Mouse (Mus musculus): ENCODE measurements around the gene Bend4. TPM values are rescaled to one million over a fixed set of nuclear protein-coding genes. Genes with fewer than 3 reads are reported as not detected.

The Bend4 gene
- total and polyA plus RNA-seq, 2 experiments: 0.17 to 0.55 TPM

DNA sequence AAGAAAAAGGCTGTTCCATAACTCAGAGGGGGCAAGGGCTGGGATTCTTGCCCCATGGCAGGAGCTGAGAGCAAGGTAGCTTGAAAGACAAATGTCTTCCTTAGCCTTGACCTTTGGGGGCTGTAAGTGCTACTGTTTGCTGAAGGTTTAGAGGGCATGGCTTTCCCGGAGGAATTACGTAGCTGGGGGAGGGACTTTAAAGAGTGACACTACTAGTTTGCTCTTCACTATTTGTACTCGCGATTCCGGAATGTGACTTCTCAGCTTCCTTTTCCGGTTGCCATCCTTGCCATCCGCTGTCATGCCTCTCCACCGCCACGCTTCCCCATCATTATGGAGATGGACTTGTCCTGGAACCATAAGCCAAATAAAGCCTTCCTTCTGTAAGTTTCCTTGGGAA is 35.5 kb upstream of the Bend4 start:
- 75% methylated on average over 9 of the region's 9 CpGs for WGBS
- TF ChIP-seq CTCF (IDR thresholded peaks at IDR 0.05; ENCODE audit: low read depth, low read length) (no peak), POLR2A (IDR thresholded peaks at IDR 0.05; ENCODE audit: extremely low read depth, insufficient read depth, low read length) (no peak)
- Histone ChIP-seq H3K4me1 (ENCODE audit: control insufficient read depth, insufficient read depth, low read length) (no peaks in the 10 kb centered on the region), H3K9ac (ENCODE audit: low read depth, low read length) (no peak overlapping the region), H3K27me3 (ENCODE audit: control insufficient read depth, insufficient read depth, low read length) (no peaks in the 10 kb centered on the region), H3K79me2 (ENCODE audit: control insufficient read depth, insufficient read depth, low read length) (no peaks in the 10 kb centered on the region), H3K36me3 (ENCODE audit: control insufficient read depth, insufficient read depth, low read length) (no peaks in the 10 kb centered on the region), H3K27ac (replicated peaks; ENCODE audit: insufficient read depth, low read depth, low read length) (no peak overlapping the region), H3K4me3 (ENCODE audit: insufficient read depth, low read depth, low read length) (no peak overlapping the region)
- no peak for DNase-seq (ENCODE audit: extremely low read depth, low read depth, low spot score)

DNA sequence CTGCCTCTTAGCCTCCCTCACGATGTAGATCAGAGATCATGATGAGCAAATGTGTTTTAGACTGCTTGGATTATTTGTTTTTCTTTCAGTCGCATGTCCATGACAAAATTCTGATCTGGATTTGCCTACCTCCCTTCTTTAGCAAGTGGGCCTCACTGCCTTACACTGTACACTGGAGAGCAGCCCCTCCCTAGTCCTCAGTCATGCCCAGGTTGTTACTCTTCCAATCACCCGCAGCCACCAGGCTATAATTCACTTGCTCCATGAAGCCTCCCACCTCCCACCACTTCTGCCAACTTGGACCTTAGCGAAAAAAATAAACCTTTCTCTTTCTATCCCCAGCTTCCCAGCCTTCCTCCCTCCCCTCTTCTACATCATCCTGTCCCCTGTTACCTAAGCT is 34.2 kb upstream of the Bend4 start:
- no peaks in the 10 kb centered on the region for H3K36me3 ChIP-seq (ENCODE audit: control insufficient read depth, insufficient read depth, low read length)
- no peaks in the 10 kb centered on the region for H3K4me1 ChIP-seq (ENCODE audit: control insufficient read depth, insufficient read depth, low read length)
- TF ChIP-seq POLR2A (IDR thresholded peaks at IDR 0.05; ENCODE audit: extremely low read depth, insufficient read depth, low read length): no peak
- no peak for TF ChIP-seq CTCF (IDR thresholded peaks at IDR 0.05; ENCODE audit: low read depth, low read length)
- H3K79me2 ChIP-seq (ENCODE audit: control insufficient read depth, insufficient read depth, low read length): no peaks in the 10 kb centered on the region
- DNase-seq (ENCODE audit: extremely low read depth, low read depth, low spot score): no peak
- H3K4me3 ChIP-seq (ENCODE audit: insufficient read depth, low read depth, low read length): no peak overlapping the region
- H3K27ac ChIP-seq (replicated peaks; ENCODE audit: insufficient read depth, low read depth, low read length): no peak overlapping the region
- H3K27me3 ChIP-seq (ENCODE audit: control insufficient read depth, insufficient read depth, low read length): no peaks in the 10 kb centered on the region
- H3K9ac ChIP-seq (ENCODE audit: low read depth, low read length): no peak overlapping the region
- WGBS: 75% methylated on average over 4 of the region's 4 CpGs

DNA sequence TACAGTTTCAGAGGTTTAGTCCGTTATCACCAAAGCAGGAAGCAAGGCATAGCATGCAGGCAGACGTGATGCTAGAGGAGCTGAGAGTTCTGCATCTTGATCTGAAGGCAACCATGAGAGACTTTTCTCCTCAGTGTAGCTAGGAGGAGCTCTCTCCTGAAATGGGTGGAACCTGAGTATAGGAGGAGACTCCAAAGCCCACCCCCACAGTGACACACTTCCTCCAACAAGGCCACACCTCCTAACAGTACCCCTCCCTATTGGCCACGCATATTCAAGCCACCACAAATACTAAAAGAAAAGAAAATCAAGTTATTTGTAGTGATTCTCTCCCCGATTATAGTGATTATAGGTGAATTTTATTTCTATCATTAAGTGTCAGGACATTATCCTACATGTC is 28.7 kb upstream of the Bend4 start:
- WGBS: 85% methylated on average over 4 of the region's 4 CpGs
- Histone ChIP-seq H3K27me3 (ENCODE audit: control insufficient read depth, insufficient read depth, low read length) (no peaks in the 10 kb centered on the region), H3K36me3 (ENCODE audit: control insufficient read depth, insufficient read depth, low read length) (no peaks in the 10 kb centered on the region), H3K9ac (ENCODE audit: low read depth, low read length) (no peak overlapping the region), H3K4me1 (ENCODE audit: control insufficient read depth, insufficient read depth, low read length) (no peaks in the 10 kb centered on the region), H3K27ac (replicated peaks; ENCODE audit: insufficient read depth, low read depth, low read length) (no peak overlapping the region), H3K4me3 (ENCODE audit: insufficient read depth, low read depth, low read length) (no peak overlapping the region), H3K79me2 (ENCODE audit: control insufficient read depth, insufficient read depth, low read length) (no peaks in the 10 kb centered on the region)
- DNase-seq (ENCODE audit: extremely low read depth, low read depth, low spot score): no peak
- TF ChIP-seq CTCF (IDR thresholded peaks at IDR 0.05; ENCODE audit: low read depth, low read length) (no peak), POLR2A (IDR thresholded peaks at IDR 0.05; ENCODE audit: extremely low read depth, insufficient read depth, low read length) (no peak)

DNA sequence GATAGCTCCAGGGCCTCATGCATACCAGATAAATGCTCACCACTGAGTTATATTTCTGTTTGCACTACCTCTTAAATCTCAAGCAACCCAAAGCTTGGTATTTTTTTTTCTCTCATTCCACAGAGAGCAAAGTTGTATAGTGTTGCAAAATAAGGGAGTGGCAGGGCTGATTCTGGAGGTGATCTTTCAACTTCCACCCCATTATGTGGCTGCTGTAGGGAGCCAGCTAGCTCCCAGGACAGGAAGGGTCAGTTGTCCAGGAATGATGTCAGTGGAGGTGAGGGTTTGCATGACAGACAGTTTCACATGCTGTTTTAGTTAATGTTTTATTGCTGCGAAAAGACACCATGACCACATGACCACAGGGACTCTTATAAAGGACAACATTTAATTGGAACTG is 26.2 kb upstream of the Bend4 start:
- TF ChIP-seq POLR2A (IDR thresholded peaks at IDR 0.05; ENCODE audit: extremely low read depth, insufficient read depth, low read length) (no peak), CTCF (IDR thresholded peaks at IDR 0.05; ENCODE audit: low read depth, low read length) (no peak)
- 77% methylated on average over 1 of the region's 1 CpGs for WGBS
- H3K9ac ChIP-seq (ENCODE audit: low read depth, low read length): no peak overlapping the region
- no peaks in the 10 kb centered on the region for H3K36me3 ChIP-seq (ENCODE audit: control insufficient read depth, insufficient read depth, low read length)
- H3K27me3 ChIP-seq (ENCODE audit: control insufficient read depth, insufficient read depth, low read length): no peaks in the 10 kb centered on the region
- H3K27ac ChIP-seq (replicated peaks; ENCODE audit: insufficient read depth, low read depth, low read length): no peak overlapping the region
- H3K4me1 ChIP-seq (ENCODE audit: control insufficient read depth, insufficient read depth, low read length): no peaks in the 10 kb centered on the region
- H3K79me2 ChIP-seq (ENCODE audit: control insufficient read depth, insufficient read depth, low read length): no peaks in the 10 kb centered on the region
- no peak for DNase-seq (ENCODE audit: extremely low read depth, low read depth, low spot score)
- no peak overlapping the region for H3K4me3 ChIP-seq (ENCODE audit: insufficient read depth, low read depth, low read length)

DNA sequence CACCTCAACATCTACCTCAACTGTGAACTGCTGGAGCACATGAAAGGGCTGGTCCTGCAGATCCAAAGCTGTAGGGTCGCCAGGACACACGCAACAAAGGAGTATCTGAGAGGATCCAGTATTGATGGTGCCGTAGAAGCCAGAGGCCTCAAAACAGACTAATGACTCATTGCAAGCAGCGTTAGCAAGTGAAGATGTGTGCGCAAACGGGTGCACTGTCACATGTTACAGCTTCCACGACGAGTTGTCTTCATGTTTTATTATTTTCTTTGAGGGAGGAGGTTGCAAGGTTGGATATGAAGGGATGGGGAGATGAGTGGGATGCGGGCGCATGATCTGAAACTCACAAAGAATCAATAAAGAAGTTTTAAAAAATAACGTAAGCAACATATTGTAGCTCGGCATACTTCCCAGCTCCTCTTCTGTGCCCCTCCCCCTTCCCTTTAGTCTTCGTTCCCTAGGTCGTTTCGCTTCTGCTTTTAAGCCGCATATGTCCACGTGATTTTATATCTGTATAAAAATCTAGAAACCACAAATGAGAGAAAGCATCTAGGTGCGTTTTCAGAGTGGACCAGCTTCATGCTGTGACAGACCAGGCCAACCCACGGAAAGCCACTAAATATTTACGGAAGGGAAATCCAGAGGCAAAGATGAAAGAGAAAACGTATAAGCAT is 22.0 kb upstream of the Bend4 start:
- 82% methylated on average over 21 of the region's 21 CpGs for WGBS
- DNase-seq (ENCODE audit: extremely low read depth, low read depth, low spot score): no peak
- Histone ChIP-seq H3K36me3 (ENCODE audit: control insufficient read depth, insufficient read depth, low read length) (no peaks in the 10 kb centered on the region), H3K9ac (ENCODE audit: low read depth, low read length) (no peak overlapping the region), H3K27me3 (ENCODE audit: control insufficient read depth, insufficient read depth, low read length) (no peaks in the 10 kb centered on the region), H3K4me1 (ENCODE audit: control insufficient read depth, insufficient read depth, low read length) (peaks cover 2% of the 10 kb centered on the region; the same call in 1 of the 2 replicates), H3K4me3 (ENCODE audit: insufficient read depth, low read depth, low read length) (no peak overlapping the region), H3K79me2 (ENCODE audit: control insufficient read depth, insufficient read depth, low read length) (no peaks in the 10 kb centered on the region), H3K27ac (replicated peaks; ENCODE audit: insufficient read depth, low read depth, low read length) (no peak overlapping the region)
- TF ChIP-seq CTCF (IDR thresholded peaks at IDR 0.05; ENCODE audit: low read depth, low read length): no peak
- TF ChIP-seq POLR2A (IDR thresholded peaks at IDR 0.05; ENCODE audit: extremely low read depth, insufficient read depth, low read length): no peak

DNA sequence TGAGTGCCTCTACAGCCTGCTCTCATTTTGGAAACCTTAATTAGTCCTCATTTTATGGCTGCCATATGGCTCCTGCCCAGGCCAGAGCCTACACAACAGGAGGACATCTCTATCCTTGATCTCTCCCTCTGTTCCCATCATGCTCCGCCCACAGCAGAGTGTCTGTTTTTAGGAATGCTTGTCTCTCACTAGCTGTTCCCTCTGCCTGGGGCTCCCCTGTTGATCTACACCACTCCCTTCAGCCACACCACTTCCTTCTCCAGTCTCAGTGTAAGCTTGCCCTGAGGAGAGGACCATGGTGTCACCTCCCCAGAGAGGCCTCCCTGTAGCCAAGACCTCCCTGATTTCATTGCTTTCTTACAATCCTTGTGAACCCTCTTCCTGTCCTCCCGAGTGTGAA is 18.4 kb upstream of the Bend4 start:
- DNase-seq (ENCODE audit: extremely low read depth, low read depth, low spot score): no peak
- WGBS: 68% methylated on average over 2 of the region's 2 CpGs
- no peaks in the 10 kb centered on the region for H3K27me3 ChIP-seq (ENCODE audit: control insufficient read depth, insufficient read depth, low read length)
- H3K27ac ChIP-seq (replicated peaks; ENCODE audit: insufficient read depth, low read depth, low read length): no peak overlapping the region
- H3K9ac ChIP-seq (ENCODE audit: low read depth, low read length): no peak overlapping the region
- H3K4me3 ChIP-seq (ENCODE audit: insufficient read depth, low read depth, low read length): no peak overlapping the region
- TF ChIP-seq CTCF (IDR thresholded peaks at IDR 0.05; ENCODE audit: low read depth, low read length) (no peak), POLR2A (IDR thresholded peaks at IDR 0.05; ENCODE audit: extremely low read depth, insufficient read depth, low read length) (no peak)
- peaks cover 2% of the 10 kb centered on the region; the same call in 1 of the 2 replicates for H3K4me1 ChIP-seq (ENCODE audit: control insufficient read depth, insufficient read depth, low read length)
- H3K36me3 ChIP-seq (ENCODE audit: control insufficient read depth, insufficient read depth, low read length): no peaks in the 10 kb centered on the region
- H3K79me2 ChIP-seq (ENCODE audit: control insufficient read depth, insufficient read depth, low read length): no peaks in the 10 kb centered on the region
